Mouse (Mus musculus) adrenal gland, postnatal 14 days (tissue): Measurements from ENCODE around the gene Alg1. TPM values are rescaled to one million over a fixed set of nuclear protein-coding genes. Genes with fewer than 3 reads are reported as not detected.
A peak's percentile ranks its signal among the peaks of the same experiment; 100 is the strongest.
"Not testable (repeated sequence)": the region's sequence is repeated elsewhere in the genome, so short reads cannot be mapped to it uniquely, and the experiment has no call there.

ENCODE experiments used
- DNase-seq: peaks from one replicate; pipeline ENCODE4 v3.0.0; 2021; ENCODE audit warnings: mixed read lengths
- long read RNA-seq, 2 experiments: library from polyadenylated mRNA; stranded (forward); transcript quantifications; one replicate each; pipeline ENCODE4 v2.0.0; 2021
- total RNA-seq: library from RNA; stranded (reverse); gene quantifications from 2 replicates; pipeline ENCODE4 v1.2.3, GENCODE M21; 2021

The Alg1 gene
- 29.5 and 32.8 TPM in 2 replicates for total RNA-seq
- long read RNA-seq, experiment 1, transcript Alg1-202 (13 exons, 1,755 nt): major isoform, 69 of 82 reads
- long read RNA-seq, experiment 1, partial matches to known transcripts: 1 of 82 reads
- long read RNA-seq, experiment 1, other reads (novel, unspliced or antisense): 11 of 82 reads
- long read RNA-seq, experiment 2, transcript Alg1-202 (13 exons, 1,755 nt): major isoform, 33 of 45 reads
- long read RNA-seq, experiment 2, partial matches to known transcripts: 5 of 45 reads
- long read RNA-seq, experiment 2, other reads (novel, unspliced or antisense): 7 of 45 reads

DNA sequence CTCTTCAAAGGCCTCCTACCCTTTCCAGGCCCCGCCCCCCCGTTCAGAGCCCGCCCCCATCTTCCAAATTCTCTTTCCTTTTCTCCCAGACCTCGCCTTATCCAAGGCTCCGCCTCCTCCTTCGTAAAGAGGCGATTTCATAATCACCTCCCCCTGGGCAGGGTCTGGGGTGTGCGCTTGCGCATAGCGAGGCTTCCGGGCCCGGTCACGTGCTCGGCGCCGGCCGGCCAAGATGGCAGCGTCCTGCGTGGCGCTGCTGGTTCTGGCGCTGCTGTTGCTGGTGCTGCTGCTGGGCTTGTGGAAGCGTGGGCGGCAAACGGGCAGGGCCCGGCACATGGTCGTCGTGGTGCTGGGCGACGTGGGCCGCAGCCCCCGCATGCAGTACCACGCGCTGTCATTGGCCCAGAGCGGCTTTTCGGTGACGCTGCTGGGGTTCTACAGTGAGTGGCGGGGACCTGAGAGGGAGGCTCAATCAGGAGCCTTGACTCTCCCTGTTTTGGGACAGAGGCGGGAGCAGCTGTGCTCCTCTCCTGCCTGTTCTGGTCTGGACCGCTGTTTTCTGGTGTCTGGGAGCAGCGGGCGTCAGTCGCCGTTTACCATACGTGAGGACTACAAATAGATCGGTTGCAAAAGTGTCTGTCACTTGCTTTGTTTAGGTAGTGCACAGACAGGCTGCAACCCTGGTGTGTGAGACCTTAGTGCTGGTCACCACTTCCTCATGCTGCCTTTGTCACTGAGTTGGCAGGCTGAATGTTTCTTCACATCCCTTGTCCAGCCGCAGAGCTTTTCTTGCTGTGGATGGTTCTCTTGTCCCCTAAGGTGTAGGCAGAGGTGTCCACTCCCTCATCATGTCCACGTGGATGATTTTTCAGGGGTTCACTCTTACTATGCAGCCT, at the start of gene Alg1:
Alg1 (plus strand) TSS at position 204 of the 896 bp plus-strand sequence.
- DNase-seq: peak; percentile 98

DNA sequence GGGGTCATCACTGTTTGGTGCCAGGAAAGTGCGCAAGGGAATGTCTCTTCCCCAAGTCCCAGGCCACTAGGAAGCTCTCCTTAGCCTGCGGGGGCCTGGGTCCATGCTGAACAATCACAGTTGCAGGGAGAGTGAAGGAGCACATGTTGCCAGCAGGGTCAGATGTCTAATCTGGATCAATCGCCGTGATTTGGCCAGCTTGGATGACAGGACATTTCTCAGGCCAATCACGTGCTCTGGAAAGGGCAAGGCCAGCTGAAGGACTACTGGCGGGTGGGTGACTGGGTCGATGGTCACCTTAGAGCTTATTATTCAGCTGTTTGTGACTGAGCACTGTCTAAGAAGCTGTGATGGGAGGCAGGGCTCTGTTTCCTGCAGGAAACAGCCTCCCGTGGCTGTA, 49.3 kb upstream of the Alg1 start:
- peak; percentile 77 for DNase-seq

DNA sequence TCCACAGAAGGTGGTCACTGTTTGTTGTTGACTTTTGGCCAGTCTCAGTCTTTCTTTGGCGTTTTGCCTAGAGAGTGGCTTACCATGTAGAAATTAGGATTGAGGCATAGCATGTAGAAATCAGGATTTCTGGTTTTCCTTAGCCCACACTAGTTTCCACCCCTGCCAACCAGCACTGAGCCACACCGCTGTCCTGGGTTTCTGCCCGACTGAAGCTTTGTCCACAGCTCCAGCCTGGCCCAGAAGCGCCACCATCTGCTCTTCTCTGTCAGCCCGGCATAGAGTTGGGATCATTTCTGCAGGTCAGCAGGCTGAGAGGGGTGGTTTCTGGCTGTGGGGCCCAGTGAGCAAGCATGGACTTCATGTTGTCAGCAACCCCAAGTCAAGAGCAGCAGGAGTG, 48.5 kb upstream of the Alg1 start:
- DNase-seq: peak; percentile 35

DNA sequence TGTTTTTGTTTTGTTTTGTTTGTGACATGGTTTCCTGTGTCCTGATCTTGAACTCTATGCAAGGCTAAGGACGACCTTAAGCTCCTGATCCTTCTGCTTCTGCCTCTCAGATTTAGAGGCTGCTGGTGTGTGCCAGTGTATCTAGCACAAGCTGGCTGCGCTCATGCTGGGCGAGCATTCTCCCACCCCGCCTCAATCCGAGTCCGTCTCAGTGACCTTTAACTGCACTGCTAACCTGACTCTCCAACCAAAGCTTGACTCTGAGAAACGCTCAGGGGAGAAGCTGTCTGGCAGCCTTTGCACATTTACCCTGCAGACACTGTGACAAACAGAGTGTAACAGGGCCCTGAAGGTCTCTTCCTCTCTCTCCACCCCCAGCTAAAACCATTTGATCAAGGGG, 47.7 kb upstream of the Alg1 start:
- DNase-seq: peak; percentile 45

DNA sequence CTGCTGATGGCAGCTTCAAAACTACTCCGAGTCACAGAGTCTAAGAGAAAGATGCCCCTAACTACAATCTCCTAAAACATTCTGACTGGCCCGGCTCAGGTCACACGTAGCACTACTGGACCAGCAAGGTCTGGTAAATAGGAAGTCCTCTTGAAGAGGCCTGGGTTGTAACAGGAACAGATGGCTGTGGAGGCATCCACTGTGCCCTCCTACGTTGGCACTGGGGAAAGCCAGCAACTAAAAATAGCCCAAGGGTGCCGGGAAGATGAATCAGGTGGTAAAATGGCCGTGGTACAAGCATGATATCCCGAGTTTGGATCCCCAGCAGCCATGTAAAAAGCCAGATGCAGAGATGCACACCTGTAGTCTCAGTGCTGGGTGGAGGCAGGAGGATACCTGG, 47.2 kb upstream of the Alg1 start:
- peak; percentile 40 for DNase-seq

DNA sequence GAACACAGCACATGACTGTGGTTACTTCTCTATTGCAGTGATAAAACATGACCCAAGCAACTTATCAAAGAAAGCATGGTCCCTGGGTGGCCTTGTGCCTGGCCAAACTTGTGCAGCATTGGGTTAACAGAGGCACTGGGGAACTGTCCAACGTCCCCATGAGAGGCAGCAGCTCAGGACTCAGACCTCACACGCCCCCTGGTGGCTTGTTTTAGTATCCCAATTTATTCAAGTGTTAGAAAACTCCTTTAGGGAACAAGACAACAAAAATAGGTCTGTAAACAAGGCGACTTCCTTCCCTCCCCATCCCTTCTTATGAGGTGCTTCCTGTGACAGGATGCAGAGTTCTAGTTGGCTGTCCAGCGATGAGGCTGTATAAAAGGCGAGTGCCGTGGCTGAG, 38.3 kb upstream of the Alg1 start:
- DNase-seq: peak; percentile 87

DNA sequence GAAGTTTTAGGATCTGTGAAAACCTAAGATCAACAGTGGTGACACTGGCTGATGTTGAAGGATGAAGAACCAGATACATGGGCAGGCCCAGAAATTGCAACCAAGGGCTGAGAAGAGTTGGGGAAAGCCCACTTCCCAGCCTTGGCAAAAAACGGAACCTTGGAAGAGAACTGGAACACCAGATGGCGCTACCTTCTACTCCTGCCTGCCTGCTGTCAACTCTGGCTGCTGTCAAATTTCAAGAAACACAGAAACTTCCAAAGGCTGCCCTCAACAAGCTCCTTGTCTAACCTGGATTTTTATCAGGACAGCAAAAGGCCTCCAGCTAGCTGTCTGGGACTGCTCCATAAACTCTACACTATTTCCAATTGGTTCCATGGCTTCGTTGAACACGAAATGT, 30.7 kb upstream of the Alg1 start:
- DNase-seq: peak; percentile 65

DNA sequence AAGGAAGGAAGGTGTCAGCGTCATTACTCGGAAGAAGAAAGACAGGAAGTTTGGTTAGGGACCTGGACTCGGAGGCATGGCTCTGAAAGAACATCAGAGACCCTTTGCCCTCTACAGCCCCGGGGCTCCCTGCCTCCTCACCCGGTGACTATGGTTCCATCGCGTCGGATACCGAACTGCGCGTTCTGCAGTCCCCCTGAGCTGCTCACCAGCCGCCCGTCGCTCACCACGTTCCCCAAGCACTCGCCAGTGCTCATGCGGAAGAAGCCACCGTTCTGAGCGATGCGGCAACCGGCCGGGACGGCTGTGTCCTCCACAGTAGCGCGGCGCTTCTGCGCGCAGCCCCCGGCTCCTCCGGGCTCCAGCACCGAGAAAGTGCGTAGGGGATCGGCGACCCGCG, 30.2 kb upstream of the Alg1 start:
- peak; percentile 33 for DNase-seq

DNA sequence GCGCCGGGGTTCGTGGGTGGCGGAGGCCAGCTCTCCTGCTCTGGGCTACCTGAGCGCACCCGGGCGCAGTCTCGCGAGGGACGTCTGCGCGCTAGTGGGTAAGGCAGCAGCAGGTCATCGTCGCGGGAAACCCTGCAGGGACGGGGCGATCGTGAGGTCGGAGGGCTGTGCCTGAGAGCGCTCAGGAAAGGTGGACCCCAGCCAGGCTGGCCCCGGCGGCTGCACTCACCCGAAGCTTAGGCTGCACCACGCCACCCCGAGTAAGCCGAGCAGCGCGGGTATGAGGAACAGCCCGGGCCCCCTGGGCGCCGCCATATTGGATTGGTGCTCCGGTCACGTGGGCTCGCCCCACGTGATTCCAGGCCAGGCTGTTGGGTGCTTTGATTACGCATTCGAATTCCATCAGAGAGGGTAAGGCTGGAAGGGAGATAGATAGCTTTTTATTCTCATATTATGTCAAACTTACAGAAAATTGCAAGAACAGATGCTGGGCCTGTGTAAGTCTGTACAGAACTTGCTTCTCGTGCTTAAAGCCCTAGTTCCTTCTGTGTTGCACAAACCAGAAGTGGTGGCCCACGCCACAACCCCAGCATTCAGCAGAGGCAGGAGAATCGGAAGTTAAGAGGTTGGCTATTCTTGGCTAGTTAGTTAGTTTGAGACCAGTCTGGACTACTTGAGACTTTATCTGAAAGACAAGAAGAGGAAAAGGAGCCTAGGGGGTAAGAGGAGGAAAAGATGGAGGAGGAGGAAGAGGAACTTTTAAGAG, 29.6 kb upstream of the Alg1 start, which contains the start of gene Nagpa:
Nagpa (minus strand) TSS at position 345 of the 766 bp plus-strand sequence.
- peak; percentile 90 for DNase-seq

DNA sequence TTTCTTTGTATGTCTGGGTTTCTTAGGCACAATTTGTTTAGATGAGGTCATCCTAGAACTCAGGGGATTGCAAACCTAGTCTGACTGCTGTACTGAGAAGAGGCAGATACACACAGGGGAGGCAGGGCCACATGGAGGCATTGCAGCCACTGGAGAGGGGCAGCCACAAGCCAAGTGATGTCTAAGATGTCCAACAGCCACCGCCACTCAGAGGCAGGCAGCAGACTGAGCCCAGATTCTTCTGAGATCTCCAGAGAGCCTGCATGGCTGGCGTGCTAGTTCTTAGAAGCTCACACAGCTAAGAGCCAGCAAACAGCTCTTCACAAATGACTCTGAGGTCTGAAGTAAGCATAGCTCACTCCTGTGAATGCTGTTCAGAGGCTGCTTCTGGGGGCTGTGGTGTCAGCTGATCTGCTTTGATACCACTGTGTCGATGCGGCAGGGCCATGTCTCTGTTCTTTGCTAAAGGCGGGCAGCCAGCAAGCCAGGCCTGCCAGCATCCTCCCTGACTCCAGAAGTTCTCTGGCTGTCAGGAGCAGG, 27.9 kb upstream of the Alg1 start:
- DNase-seq: no peak

DNA sequence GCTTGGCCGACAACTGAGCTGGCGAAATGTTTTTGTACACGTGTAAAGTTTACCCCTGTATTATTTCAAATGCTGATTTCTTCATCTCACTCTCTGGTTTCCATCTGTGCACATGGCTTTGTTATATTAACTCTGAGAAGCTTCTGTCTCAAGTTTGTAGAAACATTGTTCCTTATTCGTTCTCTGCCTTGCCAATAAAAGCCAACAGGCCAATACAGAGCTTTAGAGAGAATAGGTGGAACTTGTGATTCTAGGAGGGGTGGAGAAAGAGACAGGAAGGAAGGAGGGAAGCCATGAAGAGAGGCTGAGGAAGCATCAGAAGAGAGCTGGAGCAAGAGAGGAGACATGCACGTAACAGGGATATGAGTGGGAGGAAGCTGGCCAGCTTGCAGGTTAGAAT, 27.4 kb upstream of the Alg1 start:
- no peak for DNase-seq

DNA sequence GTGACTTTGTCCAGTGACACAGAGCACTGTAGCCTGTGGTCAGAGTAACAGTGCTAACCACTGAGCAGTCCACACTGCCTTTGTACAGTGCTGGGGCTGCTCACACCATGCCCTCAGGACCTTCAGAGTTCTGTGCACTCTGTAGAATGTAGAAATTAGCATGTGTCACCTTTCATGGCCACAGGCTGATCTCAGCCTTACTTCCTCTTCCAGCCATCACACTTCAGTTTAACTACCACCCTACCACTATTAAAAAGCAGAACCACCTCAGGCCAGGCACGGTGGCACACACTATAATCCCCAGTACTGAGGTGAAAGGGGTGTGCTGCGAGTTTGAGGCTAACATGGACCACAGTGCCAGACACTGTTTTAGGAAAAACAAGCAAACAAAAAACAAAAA, 23.1 kb upstream of the Alg1 start:
- DNase-seq: no peak

DNA sequence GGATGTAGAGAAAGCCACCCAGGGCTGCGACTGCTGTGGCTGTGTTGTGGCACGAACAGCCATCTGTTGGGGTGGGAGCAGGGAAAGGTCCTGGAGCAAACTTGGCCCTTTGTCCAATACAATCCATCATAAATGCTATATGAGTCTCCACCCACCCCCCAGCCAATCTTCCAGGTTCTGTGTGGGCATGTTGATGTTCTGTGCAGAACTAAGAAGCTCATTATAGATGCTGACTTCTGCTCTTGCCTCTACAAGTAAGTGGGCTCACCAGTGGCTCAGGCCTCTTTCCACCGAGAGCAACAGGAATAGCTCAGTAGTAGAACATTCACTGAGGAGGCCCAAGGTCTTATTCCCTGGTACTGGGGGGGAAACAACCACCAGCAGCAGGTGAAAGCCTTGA, 21.3 kb upstream of the Alg1 start:
- DNase-seq: no peak

DNA sequence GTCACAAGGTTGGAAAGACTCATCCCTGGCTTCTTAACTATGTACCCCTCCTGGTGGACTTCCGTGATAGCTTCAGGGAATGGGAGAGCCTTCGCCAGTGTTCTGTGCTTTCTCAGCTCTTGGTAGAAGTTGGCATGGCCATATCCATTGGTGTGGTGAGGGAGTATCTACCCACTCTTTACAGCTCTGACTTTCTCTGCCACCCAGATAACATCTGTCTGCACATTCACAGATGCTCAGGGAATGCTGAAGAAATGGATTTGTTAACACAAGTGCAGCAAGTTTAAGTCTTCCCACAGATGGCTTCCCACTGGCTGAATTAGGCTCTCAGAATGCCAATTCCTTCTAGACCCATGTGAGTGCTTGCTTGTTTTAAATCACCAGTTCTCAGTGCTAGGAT, 19.3 kb upstream of the Alg1 start:
- DNase-seq: no peak

DNA sequence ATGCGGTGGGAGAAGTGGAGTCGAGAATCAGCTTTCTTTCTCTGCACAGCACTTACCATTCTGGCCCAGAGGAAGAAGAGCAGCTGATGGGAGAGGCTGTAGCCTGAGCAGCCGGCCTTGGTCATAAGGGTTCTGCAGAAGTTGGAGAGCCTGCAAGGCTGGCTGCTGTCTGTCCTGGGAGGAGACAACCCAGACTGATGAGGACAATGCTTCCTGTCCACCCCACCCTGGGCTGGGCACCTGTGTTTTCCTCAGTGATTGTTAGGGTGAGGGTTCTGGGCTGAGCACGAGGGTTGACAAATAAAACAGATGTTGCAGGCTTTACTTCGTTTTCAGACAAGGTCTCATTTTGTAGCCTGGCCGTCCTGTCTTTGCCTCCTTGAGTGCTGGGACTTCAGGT, 16.7 kb upstream of the Alg1 start:
- DNase-seq: no peak

DNA sequence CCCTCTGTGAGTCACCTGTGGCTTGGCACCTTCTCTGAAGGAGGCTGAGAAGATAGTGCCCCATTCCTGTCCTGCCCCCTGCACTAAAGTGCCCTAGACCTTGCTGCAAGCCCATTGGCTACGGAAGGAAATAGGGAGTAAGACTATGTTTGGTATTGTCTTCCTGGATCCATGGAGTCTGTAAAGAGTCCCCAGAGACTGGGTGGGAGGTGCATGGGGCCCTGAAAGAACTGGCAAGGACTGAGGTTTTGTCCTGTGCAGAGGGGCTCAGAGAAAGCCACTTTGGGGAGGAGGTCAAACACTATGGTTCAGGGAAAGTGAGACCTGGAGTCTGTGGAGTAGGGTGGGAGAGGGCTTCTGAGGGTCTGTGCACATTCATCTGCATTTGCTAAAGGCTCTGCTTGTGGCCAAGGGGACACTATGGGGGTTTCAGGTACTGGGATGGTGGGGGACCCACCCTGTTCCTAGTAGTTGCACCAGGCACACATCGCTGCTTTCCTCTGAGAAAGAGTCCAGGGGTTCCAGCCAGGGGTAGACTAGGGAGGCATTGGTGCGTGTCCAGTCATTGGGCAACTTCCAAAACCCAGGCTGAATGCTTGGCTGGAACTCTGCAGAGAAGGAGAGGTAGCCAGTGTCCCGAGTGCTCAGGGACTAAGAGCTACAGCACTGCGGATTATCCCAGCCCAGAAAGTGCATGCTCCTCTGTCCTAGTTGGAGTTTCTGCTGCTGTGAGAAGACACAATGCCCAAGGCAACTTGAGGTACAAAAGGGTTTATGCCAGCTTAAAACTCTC, 15.9 kb upstream of the Alg1 start:
- no peak for DNase-seq

DNA sequence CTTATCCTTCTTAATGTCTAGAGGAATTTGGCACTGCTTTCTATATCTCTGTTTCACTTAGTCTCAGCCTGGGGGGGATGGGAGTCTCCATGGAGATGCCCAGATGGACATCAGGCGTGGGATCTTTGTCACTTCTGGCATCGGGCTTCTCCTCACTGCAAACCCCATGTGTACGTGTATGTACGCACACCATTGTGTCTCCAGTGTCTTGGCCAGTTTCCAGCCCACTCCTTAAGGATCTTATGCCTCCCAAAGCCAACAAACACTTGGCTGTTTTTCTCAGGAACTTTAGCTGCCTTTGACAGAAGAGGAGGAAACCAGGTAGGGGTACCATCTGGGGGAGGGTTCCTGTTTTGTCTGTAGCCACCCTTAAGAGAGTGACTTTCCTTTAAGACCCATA, 12.0 kb upstream of the Alg1 start:
- DNase-seq: no peak

DNA sequence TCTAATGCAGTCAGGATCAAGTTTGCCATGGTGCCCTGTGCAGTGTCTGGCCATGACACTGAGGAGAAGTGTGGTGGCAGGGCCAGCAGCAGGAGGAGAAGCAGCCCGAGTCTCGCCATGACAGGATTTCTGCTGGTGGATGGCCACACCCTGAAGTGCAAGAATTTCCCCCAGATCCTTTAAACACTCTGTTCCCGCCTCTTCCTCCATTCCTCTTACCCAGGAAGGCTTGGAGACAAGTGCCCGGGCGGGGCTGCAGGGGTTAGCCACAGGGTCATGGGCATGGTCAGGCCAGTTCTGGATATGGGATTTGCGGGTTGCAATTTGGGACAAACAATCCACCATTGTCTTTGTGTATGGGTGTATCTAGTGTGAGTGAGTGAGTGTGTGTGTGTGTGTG, 11.3 kb upstream of the Alg1 start, which contains the start of gene AU021092:
AU021092 (minus strand) TSS at position 160 of the 400 bp plus-strand sequence.
- peak; percentile 31 for DNase-seq

DNA sequence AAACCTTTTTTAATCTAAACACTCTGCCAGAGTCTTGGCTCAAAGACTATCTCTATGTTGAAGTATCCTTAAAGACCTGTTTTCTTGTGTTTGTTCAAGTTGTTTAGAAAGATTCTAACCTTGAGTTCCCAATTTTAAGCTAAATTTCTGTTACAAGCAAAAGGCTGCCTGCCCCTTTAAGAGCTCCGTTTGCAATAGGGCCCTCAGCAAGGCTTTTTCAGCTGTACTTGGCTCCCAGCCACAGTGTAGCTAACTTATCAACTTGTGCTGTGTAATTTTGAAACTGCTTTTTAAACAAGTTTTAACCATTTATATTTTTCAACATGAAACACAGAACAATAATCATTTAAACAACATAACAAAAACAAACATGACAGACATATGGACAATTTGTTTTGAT, 6.9 kb upstream of the Alg1 start:
- peak; percentile 33 for DNase-seq

DNA sequence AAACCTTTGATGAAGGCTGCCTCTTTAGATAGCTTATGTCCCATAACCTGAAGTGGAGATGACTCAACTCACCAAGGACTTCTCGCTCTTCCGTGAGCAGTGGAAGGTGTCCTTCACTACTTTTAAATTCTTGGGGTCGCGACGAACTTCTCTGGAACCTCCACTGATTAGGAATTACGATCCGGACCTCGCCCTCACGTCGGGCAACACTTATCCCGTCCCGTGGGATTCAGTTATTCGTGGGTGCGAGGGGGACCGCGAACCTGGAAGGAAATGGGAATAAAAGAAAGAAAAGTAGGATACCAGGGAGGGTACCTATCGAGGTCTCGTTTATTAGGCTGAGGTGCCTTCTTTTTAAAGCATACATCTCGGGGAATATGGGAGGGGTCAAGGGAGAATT, 5.9 kb upstream of the Alg1 start:
- DNase-seq: not testable (repeated sequence)

DNA sequence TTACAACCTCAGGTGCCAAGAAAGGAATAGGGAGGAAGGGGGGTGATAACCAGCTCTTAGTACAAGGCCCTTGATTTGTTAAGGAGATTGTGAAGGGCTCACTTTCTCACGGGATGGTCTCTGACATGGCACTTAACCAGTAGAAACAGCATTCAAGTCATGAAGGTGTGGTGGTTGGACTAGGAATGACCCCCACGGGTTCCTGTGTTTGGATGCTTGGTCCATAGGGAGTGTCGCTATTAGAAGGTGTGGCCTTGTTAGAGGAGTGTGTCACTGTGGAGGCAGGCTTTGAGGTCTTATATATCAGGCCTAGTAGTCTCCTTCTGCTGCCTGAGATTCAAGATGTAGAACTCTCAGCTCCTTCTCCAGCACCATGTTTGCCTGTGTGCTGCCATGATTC, 5.3 kb upstream of the Alg1 start:
- not testable (repeated sequence) for DNase-seq

DNA sequence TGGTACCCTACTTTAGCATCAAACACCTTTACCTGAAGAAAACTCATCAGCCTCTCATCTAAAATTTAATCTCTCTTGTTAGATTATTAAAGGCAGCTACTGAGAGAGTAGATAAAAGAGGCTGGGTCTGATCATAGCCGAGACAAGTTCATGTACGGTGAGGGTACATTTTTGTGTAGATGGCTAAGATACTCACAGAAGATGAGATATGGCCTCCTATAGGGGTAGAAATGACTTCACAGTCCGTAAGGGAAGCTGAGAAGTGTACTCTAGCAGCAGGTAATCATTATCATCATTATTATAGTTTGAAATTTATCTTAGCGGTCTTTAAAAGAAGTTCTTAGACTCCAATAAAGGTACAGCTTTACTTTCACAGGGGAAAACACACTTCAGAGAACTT, 439 bp upstream of the Alg1 start:
- DNase-seq: no peak
